Mouse (Mus musculus) stomach, embryonic 16.5 days (tissue): ENCODE measurements around the gene Wnt7b. TPM values are rescaled to one million over a fixed set of nuclear protein-coding genes. Genes with fewer than 3 reads are reported as not detected.

Source experiments
- ATAC-seq: fragments of 200-750 bp; cut with Nextera tagmentation; 2 replicates; pipeline ENCODE4 v1.8.0; 2017; ENCODE audit warnings: moderate number of reproducible peaks, moderate TSS enrichment; ENCODE audit not compliant: insufficient read depth, low FRiP score
- H3K27ac ChIP-seq: fragments of 300-500 bp; sonication (generic); 2 replicates; pipeline ENCODE4 v1.5.1; 2014; ENCODE audit warnings: low read length
- H3K27me3 ChIP-seq: fragments of 300-500 bp; sonication (generic); 2 replicates; pipeline ENCODE4 v1.6.1; 2014; ENCODE audit warnings: low read length, control low read depth, mixed read lengths; ENCODE audit not compliant: control insufficient read depth, insufficient read depth
- H3K36me3 ChIP-seq: fragments of 300-500 bp; sonication (generic); 2 replicates; pipeline ENCODE4 v1.6.1; 2014; ENCODE audit warnings: low read length; ENCODE audit not compliant: control insufficient read depth, insufficient read depth
- H3K4me1 ChIP-seq: fragments of 300-500 bp; sonication (generic); 2 replicates; pipeline ENCODE4 v1.6.1; 2014; ENCODE audit warnings: low read length, control low read depth, mixed read lengths; ENCODE audit not compliant: control insufficient read depth, insufficient read depth
- H3K4me2 ChIP-seq: fragments of 300-500 bp; sonication (generic); 2 replicates; pipeline ENCODE4 v1.6.1; 2014; ENCODE audit warnings: low read depth, low read length, mixed read lengths
- H3K4me3 ChIP-seq: fragments of 300-500 bp; sonication (generic); replicated peaks from 2 replicates; pipeline ENCODE4 v1.5.1; 2014; ENCODE audit warnings: mild to moderate bottlenecking, low read length
- H3K9ac ChIP-seq: fragments of 300-500 bp; sonication (generic); 2 replicates; pipeline ENCODE4 v1.6.1; 2014; ENCODE audit warnings: low read length
- H3K9me3 ChIP-seq: fragments of 300-500 bp; sonication (generic); replicated peaks from 2 replicates; pipeline ENCODE4 v1.6.1; 2016; ENCODE audit warnings: low read length, control low read depth; ENCODE audit not compliant: control insufficient read depth
- WGBS: fragments of 180-500 bp; shearing (Covaris S2); extraction: QIAGEN DNeasy Blood & Tissue Kit; methylation state at CpG from one replicate; pipeline ENCODE4 v1.1.7; 2014; 5-methylcytosine and 5-hydroxymethylcytosine counted together
- polyA plus RNA-seq: library from polyadenylated mRNA; unstranded; fragments of >200 nt; fragmentation: Nextera tagmentation; extraction: Ambion mirVana; gene quantifications from 2 replicates; pipeline ENCODE4 v1.2.1, GENCODE M21; 2015

Gene Wnt7b
- polyA plus RNA-seq, 1 experiment from 2014 or later: 3.4 TPM

- ATAC-seq: no peak
- Histone ChIP-seq H3K4me1 (no peaks in the 10 kb centered on the region), H3K27me3 (0 out of 2 replicates have a peak, but pooled peaks cover 3% of the 10 kb centered on the region), H3K9me3 (no peaks in the 10 kb centered on the region), H3K27ac (no peak overlapping the region), H3K36me3 (no peaks in the 10 kb centered on the region), H3K4me2 (no peak overlapping the region), H3K4me3 (no peak overlapping the region), H3K9ac (no peak overlapping the region)
- 81% methylated on average over 10 of the region's 10 CpGs for WGBS
Measured at GRCm38 (mm10) chr15:85488900-85489299, 93.4 kb downstream of the Wnt7b start.

Other genes with a start within 250 kb of the Wnt7b start
- gene Atxn10, start 246.2 kb downstream of the Wnt7b start, polyA plus RNA-seq: 209 and 215 TPM in 2 replicates
- gene 7530416G11Rik, start 79.2 kb downstream of the Wnt7b start, polyA plus RNA-seq: not detected in 2 replicates
- 8.7 and 12.2 TPM in 2 replicates for gene Ppara, start 152.5 kb upstream of the Wnt7b start, polyA plus RNA-seq
- gene Cdpf1, start 229.2 kb upstream of the Wnt7b start, polyA plus RNA-seq: 36.7 and 39.9 TPM in 2 replicates
- gene Pkdrej, start 239.3 kb upstream of the Wnt7b start, polyA plus RNA-seq: 0.16 and 0.25 TPM in 2 replicates
- 9.9 and 11.7 TPM in 2 replicates for gene Ttc38, start 249.8 kb upstream of the Wnt7b start, polyA plus RNA-seq